Mouse (Mus musculus): Measurements from ENCODE around the gene Olfr1434. TPM values are rescaled to one million over a fixed set of nuclear protein-coding genes. Genes with fewer than 3 reads are reported as not detected.
"Not testable (repeated sequence)": the region's sequence is repeated elsewhere in the genome, so short reads cannot be mapped to it uniquely, and the experiment has no call there.

The Olfr1434 gene
- 0.47 TPM in 1 of 2 replicates, not detected in the other for polyA plus RNA-seq (2015; fragmentation: Nextera tagmentation; extraction: Ambion mirVana)

DNA sequence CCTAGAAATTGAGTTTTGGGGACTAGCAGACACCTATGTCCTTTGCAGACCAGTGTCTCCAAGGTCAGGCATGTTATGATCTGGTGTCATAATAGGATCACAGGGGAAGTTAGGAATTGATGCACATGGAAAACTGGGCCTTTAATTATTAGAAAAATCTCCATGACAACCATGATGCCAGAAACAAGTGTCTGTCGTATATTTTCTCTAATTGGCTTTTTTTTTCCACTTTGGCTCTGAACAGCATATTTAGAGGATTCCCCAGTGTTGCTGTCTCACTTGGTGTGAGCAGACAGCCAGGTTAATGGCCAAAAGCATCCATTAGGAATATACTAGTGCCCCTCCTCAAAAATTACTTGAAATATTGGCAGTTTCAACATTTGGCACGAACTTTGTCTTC, at the start of gene Olfr1434:
Gene Olfr1434 (plus strand): TSS at position 301 of the 400 bp plus-strand sequence.
- WGBS, result 73% methylated on average over 2 of the region's 2 CpGs

GRCm38 (mm10) chr19:12232496-12232895, 47.2 kb upstream of the Olfr1434 start, which contains the start of gene Olfr1432:
TSS of gene Olfr1432 (minus strand) at chr19:12232596.
- H3K9me3 ChIP-seq; H3K4me3 ChIP-seq; H3K27me3 ChIP-seq; ATAC-seq (ENCODE audit: insufficient number of reproducible peaks, insufficient read depth, low FRiP score, low TSS enrichment, low read depth); H3K4me2 ChIP-seq; H3K9ac ChIP-seq; H3K27ac ChIP-seq; H3K36me3 ChIP-seq; H3K4me1 ChIP-seq: not testable (repeated sequence)

More for the DNA sequence above, at the start of gene Olfr1434:
- Histone ChIP-seq H3K4me1 (no peaks in the 10 kb centered on the region), H3K9ac (no peak within 1 kb of the TSS), H3K36me3 (no peaks in the 10 kb centered on the region), H3K4me3 (no peak within 1 kb of the TSS), H3K27ac (no peak within 1 kb of the TSS), H3K9me3 (no peaks in the 10 kb centered on the region), H3K4me2 (no peak within 1 kb of the TSS), H3K27me3 (no peaks in the 10 kb centered on the region)
- ATAC-seq (ENCODE audit: insufficient number of reproducible peaks, insufficient read depth, low FRiP score, low TSS enrichment, low read depth), result no peak

GRCm38 (mm10) chr19:12241559-12241958, 38.1 kb upstream of the Olfr1434 start, which contains the start of gene Olfr262:
TSS of gene Olfr262 (minus strand) at chr19:12241659.
- no peaks in the 10 kb centered on the region for H3K4me1 ChIP-seq
- no peaks in the 10 kb centered on the region for H3K27me3 ChIP-seq
- no peak within 1 kb of the TSS for H3K9ac ChIP-seq
- H3K27ac ChIP-seq, result no peak within 1 kb of the TSS
- no peak within 1 kb of the TSS for H3K4me3 ChIP-seq
- H3K4me2 ChIP-seq, result no peak within 1 kb of the TSS
- H3K36me3 ChIP-seq, result no peaks in the 10 kb centered on the region
- H3K9me3 ChIP-seq, result no peaks in the 10 kb centered on the region
- no peak for ATAC-seq (ENCODE audit: insufficient number of reproducible peaks, insufficient read depth, low FRiP score, low TSS enrichment, low read depth)
- WGBS, result 63% methylated on average over 1 of the region's 1 CpGs

- 54% methylated on average over 1 of the region's 1 CpGs for WGBS
- Histone ChIP-seq H3K36me3 (no peaks in the 10 kb centered on the region), H3K4me3 (no peak within 1 kb of the TSS), H3K27me3 (no peaks in the 10 kb centered on the region), H3K4me1 (no peaks in the 10 kb centered on the region), H3K9me3 (no peaks in the 10 kb centered on the region), H3K9ac (no peak within 1 kb of the TSS), H3K27ac (no peak within 1 kb of the TSS), H3K4me2 (no peak within 1 kb of the TSS)
- ATAC-seq (ENCODE audit: insufficient number of reproducible peaks, insufficient read depth, low FRiP score, low TSS enrichment, low read depth), result no peak
These were observed 18.9 kb upstream of the Olfr1434 start, which contains the start of gene Olfr235 for GRCm38 (mm10) chr19:12260732-12261131. TSS of gene Olfr235 (plus strand) at chr19:12261032.

- Histone ChIP-seq H3K4me3 (no peak overlapping the region), H3K4me1 (no peaks in the 10 kb centered on the region), H3K9me3 (no peaks in the 10 kb centered on the region), H3K27ac (no peak overlapping the region), H3K27me3 (no peaks in the 10 kb centered on the region), H3K4me2 (no peak overlapping the region), H3K9ac (no peak overlapping the region), H3K36me3 (no peaks in the 10 kb centered on the region)
- ATAC-seq (ENCODE audit: insufficient number of reproducible peaks, insufficient read depth, low FRiP score, low TSS enrichment, low read depth), result no peak
These were observed 13.3 kb downstream of the Olfr1434 start for GRCm38 (mm10) chr19:12292979-12293378.

DNA sequence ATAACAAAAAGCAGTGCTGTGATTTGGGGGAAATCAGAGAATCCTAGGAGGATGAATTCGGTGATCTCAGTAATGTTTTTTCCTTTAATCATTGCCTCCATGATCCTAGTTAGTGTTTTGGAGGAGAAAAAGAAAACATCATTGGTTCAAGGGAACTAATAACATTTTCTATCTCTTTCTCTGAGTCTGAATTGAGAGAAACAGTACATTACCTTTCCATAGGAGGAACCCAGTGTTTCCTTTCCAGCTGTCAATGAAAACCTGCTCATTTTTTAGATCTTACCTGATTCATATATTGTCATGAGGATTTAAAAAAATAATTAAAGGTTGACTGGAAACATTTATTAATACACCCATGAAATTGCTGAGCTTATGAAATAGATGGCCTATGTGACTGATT, 19.4 kb downstream of the Olfr1434 start, which contains the start of gene Olfr1436:
Gene Olfr1436 (minus strand): TSS at position 101 of the 400 bp plus-strand sequence.
- 77% methylated on average over 1 of the region's 1 CpGs for WGBS
- H3K4me1 ChIP-seq; H3K9me3 ChIP-seq; ATAC-seq (ENCODE audit: insufficient number of reproducible peaks, insufficient read depth, low FRiP score, low TSS enrichment, low read depth); H3K36me3 ChIP-seq; H3K4me2 ChIP-seq; H3K4me3 ChIP-seq; H3K9ac ChIP-seq; H3K27ac ChIP-seq; H3K27me3 ChIP-seq: not testable (repeated sequence)

GRCm38 (mm10) chr19:12325001-12325400, 45.3 kb downstream of the Olfr1434 start, which contains the start of gene Olfr1437:
TSS of gene Olfr1437 (minus strand) at chr19:12325101.
- WGBS, result 79% methylated on average over 2 of the region's 2 CpGs
- no peaks in the 10 kb centered on the region for H3K9me3 ChIP-seq
- no peak within 1 kb of the TSS for H3K4me2 ChIP-seq
- no peak within 1 kb of the TSS for H3K9ac ChIP-seq
- no peaks in the 10 kb centered on the region for H3K36me3 ChIP-seq
- H3K4me1 ChIP-seq, result no peaks in the 10 kb centered on the region
- no peak within 1 kb of the TSS for H3K4me3 ChIP-seq
- H3K27ac ChIP-seq, result no peak within 1 kb of the TSS
- H3K27me3 ChIP-seq, result no peaks in the 10 kb centered on the region
- ATAC-seq (ENCODE audit: insufficient number of reproducible peaks, insufficient read depth, low FRiP score, low TSS enrichment, low read depth), result no peak

Other genes with a start within 250 kb of the Olfr1434 start
- gene Olfr1423, start 238.5 kb upstream of the Olfr1434 start, polyA plus RNA-seq (2015; fragmentation: Nextera tagmentation; extraction: Ambion mirVana), result not detected in 2 replicates
- not detected in 2 replicates for gene Olfr1424, start 217.2 kb upstream of the Olfr1434 start, polyA plus RNA-seq (2015; fragmentation: Nextera tagmentation; extraction: Ambion mirVana)
- not detected in 2 replicates for gene Olfr1425, start 202.1 kb upstream of the Olfr1434 start, polyA plus RNA-seq (2015; fragmentation: Nextera tagmentation; extraction: Ambion mirVana)
- gene Olfr1426, start 187.8 kb upstream of the Olfr1434 start, polyA plus RNA-seq (2015; fragmentation: Nextera tagmentation; extraction: Ambion mirVana), result not detected in 2 replicates
- not detected in 2 replicates for gene Olfr1427, start 176.5 kb upstream of the Olfr1434 start, polyA plus RNA-seq (2015; fragmentation: Nextera tagmentation; extraction: Ambion mirVana)
- not detected in 2 replicates for gene Olfr1428, start 164.0 kb upstream of the Olfr1434 start, polyA plus RNA-seq (2015; fragmentation: Nextera tagmentation; extraction: Ambion mirVana)
- not detected in 2 replicates for gene Olfr76, start 156.7 kb upstream of the Olfr1434 start, polyA plus RNA-seq (2015; fragmentation: Nextera tagmentation; extraction: Ambion mirVana)
- gene Olfr1555-ps1, start 109.7 kb upstream of the Olfr1434 start, polyA plus RNA-seq (2015; fragmentation: Nextera tagmentation; extraction: Ambion mirVana), result not detected in 2 replicates
- gene Olfr1431, start 79.2 kb upstream of the Olfr1434 start, polyA plus RNA-seq (2015; fragmentation: Nextera tagmentation; extraction: Ambion mirVana), result not detected in 2 replicates
- gene Olfr1432, start 47.3 kb upstream of the Olfr1434 start, polyA plus RNA-seq (2015; fragmentation: Nextera tagmentation; extraction: Ambion mirVana), result not detected in 2 replicates
- not detected in 2 replicates for gene Olfr262, start 38.2 kb upstream of the Olfr1434 start, polyA plus RNA-seq (2015; fragmentation: Nextera tagmentation; extraction: Ambion mirVana)
- gene Olfr235, start 18.8 kb upstream of the Olfr1434 start, polyA plus RNA-seq (2015; fragmentation: Nextera tagmentation; extraction: Ambion mirVana), result 0.19 TPM in 1 of 2 replicates, not detected in the other
- not detected in 2 replicates for gene Olfr1436, start 19.3 kb downstream of the Olfr1434 start, polyA plus RNA-seq (2015; fragmentation: Nextera tagmentation; extraction: Ambion mirVana)
- gene Olfr1437, start 45.2 kb downstream of the Olfr1434 start, polyA plus RNA-seq (2015; fragmentation: Nextera tagmentation; extraction: Ambion mirVana), result 0.07 TPM in 1 of 2 replicates, not detected in the other
- gene Olfr1438-ps1, start 56.1 kb downstream of the Olfr1434 start, polyA plus RNA-seq (2015; fragmentation: Nextera tagmentation; extraction: Ambion mirVana), result not detected in 2 replicates
- gene Olfr1440, start 107.4 kb downstream of the Olfr1434 start, polyA plus RNA-seq (2015; fragmentation: Nextera tagmentation; extraction: Ambion mirVana), result 0.19 TPM in 1 of 2 replicates, not detected in the other
- not detected in 2 replicates for gene Olfr1441, start 137.6 kb downstream of the Olfr1434 start, polyA plus RNA-seq (2015; fragmentation: Nextera tagmentation; extraction: Ambion mirVana)
- gene Pfpl, start 148.1 kb downstream of the Olfr1434 start, polyA plus RNA-seq (2015; fragmentation: Nextera tagmentation; extraction: Ambion mirVana), result not detected in 2 replicates
- gene Mpeg1, start 180.9 kb downstream of the Olfr1434 start, polyA plus RNA-seq (2015; fragmentation: Nextera tagmentation; extraction: Ambion mirVana), result 0.36 and 0.41 TPM in 2 replicates
- gene Dtx4, start 221.6 kb downstream of the Olfr1434 start, polyA plus RNA-seq (2015; fragmentation: Nextera tagmentation; extraction: Ambion mirVana), result 6.0 and 6.7 TPM in 2 replicates